ENCODE assay signal across 9 mouse cellular contexts in the genomic region with DNA sequence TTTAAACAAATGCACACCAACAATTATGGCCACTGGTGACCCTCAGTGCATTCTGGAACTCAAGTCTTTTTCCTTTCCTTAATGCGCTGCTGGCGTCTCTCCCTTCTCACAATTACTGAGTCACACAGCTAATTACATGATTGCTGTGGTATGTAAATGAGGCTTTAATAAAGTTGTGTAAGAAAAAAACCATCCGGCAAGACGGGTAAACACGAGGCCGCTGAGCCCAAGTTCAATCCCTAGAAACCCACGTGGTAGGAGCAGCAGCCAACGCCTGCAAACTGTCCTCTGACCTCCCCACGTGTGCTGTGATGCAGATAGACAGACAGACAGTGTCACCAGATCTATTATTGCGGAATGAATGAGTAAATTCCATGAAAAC. TPM values are rescaled to one million over a fixed set of nuclear protein-coding genes. Genes with fewer than 3 reads are reported as not detected.
DNase-seq lines count a peak whose midpoint lies in the region; ATAC-seq and TF ChIP-seq lines count a peak whose summit lies in the region.
"Had no signal": no experiment of that assay in that cellular context is flagged by ENCODE, and none has a peak within 500 bp of the region (broad histone marks: within the 10 kb centered on the region; RNA-seq: fewer than 3 reads in every experiment).

No protein-coding gene starts in this region.

- no peak for TF ChIP-seq EP300 in liver, postnatal 0 days (IDR thresholded peaks at IDR 0.05; ENCODE audit: low read depth)
- TF ChIP-seq EP300 in stomach, postnatal 0 days (optimal IDR thresholded peaks at IDR 0.05) = no peak

- peak; percentile 71 for DNase-seq in liver, adult 2 months (ENCODE audit: extremely low read depth, low read depth, low spot score)
- DNase-seq in liver, postnatal 0 days = no peak
- peak; percentile 91 for DNase-seq in forebrain, embryonic 14.5 days (ENCODE audit: low spot score)
- DNase-seq in limb, embryonic 14.5 days (ENCODE audit: low spot score) = no peak
- DNase-seq in stomach, postnatal 0 days (ENCODE audit: low spot score) = no peak
- DNase-seq in embryo, embryonic 9.5 days (ENCODE audit: extremely low spot score) = no peak
- DNase-seq in right cerebral cortex, adult 18-20 months = no peak

- no peak overlapping the region for H3K9ac ChIP-seq in liver, adult 2 months (ENCODE audit: low read depth, low read length)
- H3K9ac ChIP-seq in liver, postnatal 0 days (replicated peaks) = no peak overlapping the region
- H3K9ac ChIP-seq in forebrain, embryonic 14.5 days (ENCODE audit: low read length) = no peak overlapping the region
- H3K9ac ChIP-seq in limb, embryonic 14.5 days (ENCODE audit: low read depth, low read length, severe bottlenecking) = no peak overlapping the region
- H3K9ac ChIP-seq in stomach, postnatal 0 days (ENCODE audit: low read length) = no peak overlapping the region
- H3K9ac ChIP-seq: neural tube, embryonic 13.5 days had no signal

- no peaks in the 10 kb centered on the region for H3K36me3 ChIP-seq in liver, adult 2 months (ENCODE audit: control insufficient read depth, insufficient read depth, low read length)
- no peaks in the 10 kb centered on the region for H3K36me3 ChIP-seq in liver, postnatal 0 days (replicated peaks; ENCODE audit: insufficient read depth, low read length)
- no peaks in the 10 kb centered on the region for H3K36me3 ChIP-seq in forebrain, embryonic 14.5 days (ENCODE audit: control insufficient read depth, insufficient read depth, low read length)
- H3K36me3 ChIP-seq in limb, embryonic 14.5 days (ENCODE audit: control insufficient read depth, insufficient read depth, low read length) = no peaks in the 10 kb centered on the region
- no peaks in the 10 kb centered on the region for H3K36me3 ChIP-seq in stomach, postnatal 0 days (ENCODE audit: control insufficient read depth, insufficient read depth, low read length)
- H3K36me3 ChIP-seq: midbrain, embryonic 10.5 days; neural tube, embryonic 13.5 days had no signal

- H3K27ac ChIP-seq in liver, adult 2 months (replicated peaks; ENCODE audit: insufficient read depth, low read depth, low read length) = no peak overlapping the region
- H3K27ac ChIP-seq in liver, postnatal 0 days (ENCODE audit: low read depth) = no peak overlapping the region
- H3K27ac ChIP-seq in forebrain, embryonic 14.5 days (ENCODE audit: low read depth, low read length) = no peak overlapping the region
- H3K27ac ChIP-seq in limb, embryonic 14.5 days (replicated peaks; ENCODE audit: low read depth, low read length) = peak overlapping the region; percentile 52; the same call in 1 of the 2 replicates
- peak overlapping the region; percentile 63 for H3K27ac ChIP-seq in stomach, postnatal 0 days (replicated peaks)
- H3K27ac ChIP-seq: midbrain, embryonic 10.5 days; neural tube, embryonic 13.5 days had no signal

- no peaks in the 10 kb centered on the region; the same call in 1 of the 2 replicates for H3K79me2 ChIP-seq in liver, adult 2 months (ENCODE audit: control insufficient read depth, insufficient read depth, low read length)

- TF ChIP-seq POLR2A in liver, adult 2 months (IDR thresholded peaks at IDR 0.05; ENCODE audit: extremely low read depth, insufficient read depth, low read length) = no peak
- no peak for TF ChIP-seq POLR2A in limb, embryonic 14.5 days (IDR thresholded peaks at IDR 0.05; ENCODE audit: borderline replicate concordance, extremely low read depth, insufficient read depth, insufficient read length)

- no peak for ATAC-seq in liver, postnatal 0 days
- peak; percentile 87 for ATAC-seq in forebrain, embryonic 14.5 days
- ATAC-seq in limb, embryonic 14.5 days (ENCODE audit: low FRiP score, low read depth) = no peak
- peak; percentile 38; the same call in 1 of the 2 replicates for ATAC-seq in stomach, postnatal 0 days (ENCODE audit: low FRiP score, low TSS enrichment)

- no peaks in the 10 kb centered on the region for H3K4me1 ChIP-seq in liver, adult 2 months (ENCODE audit: control insufficient read depth, insufficient read depth, low read length)
- H3K4me1 ChIP-seq in liver, postnatal 0 days (ENCODE audit: insufficient read depth) = no peaks in the 10 kb centered on the region
- H3K4me1 ChIP-seq in forebrain, embryonic 14.5 days (ENCODE audit: control insufficient read depth, insufficient read depth, low read length) = peaks cover 7% of the 10 kb centered on the region
- H3K4me1 ChIP-seq in limb, embryonic 14.5 days (ENCODE audit: control insufficient read depth, insufficient read depth, low read length) = peaks cover 20% of the 10 kb centered on the region
- H3K4me1 ChIP-seq in stomach, postnatal 0 days (replicated peaks; ENCODE audit: control insufficient read depth, insufficient read depth) = no peaks in the 10 kb centered on the region

- no peaks in the 10 kb centered on the region for H3K27me3 ChIP-seq in liver, adult 2 months (ENCODE audit: control insufficient read depth, insufficient read depth, low read length)
- no peaks in the 10 kb centered on the region for H3K27me3 ChIP-seq in liver, postnatal 0 days (ENCODE audit: insufficient read depth, low read length)
- peaks cover 17% of the 10 kb centered on the region for H3K27me3 ChIP-seq in forebrain, embryonic 14.5 days (replicated peaks; ENCODE audit: control insufficient read depth, insufficient read depth, low read length)
- no peaks in the 10 kb centered on the region for H3K27me3 ChIP-seq in limb, embryonic 14.5 days (ENCODE audit: control insufficient read depth, insufficient read depth, low read length)
- H3K27me3 ChIP-seq in stomach, postnatal 0 days (ENCODE audit: control insufficient read depth, insufficient read depth, low read length) = no peaks in the 10 kb centered on the region
- H3K27me3 ChIP-seq: neural tube, embryonic 13.5 days had no signal

- TF ChIP-seq CTCF in liver, adult 2 months (IDR thresholded peaks at IDR 0.05; ENCODE audit: low read depth, low read length) = no peak
- TF ChIP-seq CTCF in liver, postnatal 0 days (IDR thresholded peaks at IDR 0.05; ENCODE audit: low read depth) = no peak
- TF ChIP-seq CTCF in stomach, postnatal 0 days (IDR thresholded peaks at IDR 0.05; ENCODE audit: low read depth) = no peak

- WGBS in liver, adult 2 months = 50% methylated on average over 10 of the region's 10 CpGs
- WGBS in liver, postnatal 0 days (ENCODE audit: insufficient replicate concordance) = 73% methylated on average over 10 of the region's 10 CpGs
- whole genome bisulfite sequencing in forebrain, embryonic 14.5 days = 16% methylated on average over 10 of the region's 10 CpGs
- WGBS in limb, embryonic 14.5 days = 36% methylated on average over 10 of the region's 10 CpGs
- 39% methylated on average over 10 of the region's 10 CpGs for WGBS in stomach, postnatal 0 days

- no peak overlapping the region for H3K4me3 ChIP-seq in liver, adult 2 months (ENCODE audit: insufficient read depth, low read depth, low read length)
- H3K4me3 ChIP-seq in liver, postnatal 0 days (ENCODE audit: low read depth, low read length) = no peak overlapping the region
- H3K4me3 ChIP-seq in forebrain, embryonic 14.5 days (ENCODE audit: low read depth, low read length) = no peak overlapping the region
- H3K4me3 ChIP-seq in limb, embryonic 14.5 days (replicated peaks; ENCODE audit: low read length) = no peak overlapping the region
- H3K4me3 ChIP-seq in stomach, postnatal 0 days (ENCODE audit: low read depth, low read length) = no peak overlapping the region
- H3K4me3 ChIP-seq: midbrain, embryonic 10.5 days; neural tube, embryonic 13.5 days had no signal

- no peaks in the 10 kb centered on the region for H3K9me3 ChIP-seq in liver, postnatal 0 days (ENCODE audit: low read length)
- no peaks in the 10 kb centered on the region for H3K9me3 ChIP-seq in forebrain, embryonic 14.5 days (replicated peaks; ENCODE audit: control insufficient read depth, low read length)
- H3K9me3 ChIP-seq in limb, embryonic 14.5 days (ENCODE audit: control insufficient read depth, low read length) = no peaks in the 10 kb centered on the region
- H3K9me3 ChIP-seq in stomach, postnatal 0 days (ENCODE audit: control insufficient read depth, low read length) = no peaks in the 10 kb centered on the region
- H3K9me3 ChIP-seq: midbrain, embryonic 10.5 days; neural tube, embryonic 13.5 days had no signal

- H3K4me2 ChIP-seq in liver, postnatal 0 days (ENCODE audit: low read depth, low read length) = no peak overlapping the region
- no peak overlapping the region for H3K4me2 ChIP-seq in forebrain, embryonic 14.5 days (ENCODE audit: low read length)
- H3K4me2 ChIP-seq in limb, embryonic 14.5 days (replicated peaks; ENCODE audit: low read depth, low read length, severe bottlenecking) = no peak overlapping the region
- H3K4me2 ChIP-seq in stomach, postnatal 0 days (replicated peaks; ENCODE audit: low read depth) = no peak overlapping the region
- H3K4me2 ChIP-seq: neural tube, embryonic 13.5 days had no signal

RNA-seq across cellular contexts. Expression of gene Smyd3, which starts 58.9 kb away (rescaled TPM):
- total RNA-seq in liver, adult 2 months (2014; rRNA removed) = 6.4 and 7.0 TPM in 2 replicates
- 1.4 TPM in 2 replicates for polyA plus RNA-seq in liver, adult 2 months (2012; rRNA removed)
- 5.0 and 5.1 TPM in 2 replicates for polyA plus RNA-seq in liver, postnatal 0 days (2015; fragmentation: Nextera tagmentation; extraction: Ambion mirVana)
- polyA plus RNA-seq in forebrain, embryonic 14.5 days (2014; fragmentation: Nextera tagmentation; extraction: Ambion mirVana) = 18.2 and 26.1 TPM in 2 replicates
- 9.6 and 9.8 TPM in 2 replicates for polyA plus RNA-seq in limb, embryonic 14.5 days (2012; rRNA removed)
- polyA plus RNA-seq in limb, embryonic 14.5 days (2014; fragmentation: Nextera tagmentation; extraction: Ambion mirVana) = 21.1 and 21.5 TPM in 2 replicates
- polyA plus RNA-seq in stomach, postnatal 0 days (2015; fragmentation: Nextera tagmentation; extraction: Ambion mirVana) = 10.5 and 12.1 TPM in 2 replicates

Comparison
In these comparisons a context has a peak if more than half of its experiments do, and no peak if none do; other contexts are left out.
1. DNase-seq: peak in liver, adult 2 months (single experiment) and forebrain, embryonic 14.5 days (single experiment); none in liver, postnatal 0 days (single experiment), limb, embryonic 14.5 days (single experiment), stomach, postnatal 0 days (single experiment), embryo, embryonic 9.5 days (single experiment) and right cerebral cortex, adult 18-20 months (single experiment).
2. H3K27ac ChIP-seq: peak in limb, embryonic 14.5 days (single experiment) and stomach, postnatal 0 days (single experiment); none in liver, adult 2 months (single experiment), liver, postnatal 0 days (single experiment) and forebrain, embryonic 14.5 days (single experiment).
3. ATAC-seq: peak in forebrain, embryonic 14.5 days (single experiment) and stomach, postnatal 0 days (single experiment); none in liver, postnatal 0 days (single experiment) and limb, embryonic 14.5 days (single experiment).